In genomic region chr19:9067292-9067691, GRCm38 (mm10) we compare ENCODE assay signal across 17 mouse cellular contexts. TPM values are rescaled to one million over a fixed set of nuclear protein-coding genes. Genes with fewer than 3 reads are reported as not detected.
A peak's percentile ranks its signal among the peaks of the same experiment; 100 is the strongest.
DNase-seq lines count a peak whose midpoint lies in the region; ATAC-seq and TF ChIP-seq lines count a peak whose summit lies in the region.
"Had no signal": no experiment of that assay in that cellular context is flagged by ENCODE, and none has a peak within 500 bp of the region (broad histone marks: within the 10 kb centered on the region; RNA-seq: fewer than 3 reads in every experiment).

No protein-coding gene starts in this region.

- 65% methylated on average over 5 of the region's 5 CpGs for WGBS in stomach, embryonic 15.5 days
- WGBS in neural tube, embryonic 15.5 days: 76% methylated on average over 5 of the region's 5 CpGs

- no peak for TF ChIP-seq CTCF in MEL (IDR thresholded peaks at IDR 0.05 in 2 of 3, conservative IDR thresholded peaks at IDR 0.05 in 1 of 3; ENCODE audit: control insufficient read depth in 1 of 3, insufficient read depth in 1 of 3, low read depth in 2 of 3, low read length in 3 of 3, poor library complexity in 1 of 3, severe bottlenecking in 1 of 3)

- H3K9me3 ChIP-seq in MEL (replicated peaks; ENCODE audit: insufficient read depth, low read length): no peaks in the 10 kb centered on the region
- no peaks in the 10 kb centered on the region for H3K9me3 ChIP-seq in stomach, embryonic 15.5 days
- no peaks in the 10 kb centered on the region for H3K9me3 ChIP-seq in neural tube, embryonic 15.5 days (replicated peaks)
- H3K9me3 ChIP-seq: forebrain, embryonic 13.5 days; heart, embryonic 10.5 days; limb, embryonic 15.5 days had no signal

- TF ChIP-seq POLR2A in MEL (IDR thresholded peaks at IDR 0.05; ENCODE audit: control insufficient read depth in 1 of 2, insufficient read depth in 1 of 2, low read depth in 1 of 2, low read length in 2 of 2, poor library complexity in 1 of 2): no peak

- H3K4me2 ChIP-seq in stomach, embryonic 15.5 days: no peak overlapping the region
- H3K4me2 ChIP-seq in neural tube, embryonic 15.5 days: no peak overlapping the region
- H3K4me2 ChIP-seq: forebrain, embryonic 13.5 days; limb, embryonic 15.5 days; lung, embryonic 14.5 days had no signal

- H3K27ac ChIP-seq in MEL (ENCODE audit: control insufficient read depth, low read depth, low read length): peak overlapping the region; percentile 10; the same call in 1 of the 2 replicates
- peak overlapping the region; percentile 21; the same call in 1 of the 2 replicates for H3K27ac ChIP-seq in stomach, embryonic 15.5 days
- no peak overlapping the region for H3K27ac ChIP-seq in neural tube, embryonic 15.5 days (replicated peaks)
- H3K27ac ChIP-seq: heart, embryonic 10.5 days had no signal

- H3K27me3 ChIP-seq in MEL (ENCODE audit: control insufficient read depth in 1 of 2, insufficient read depth in 2 of 2, low read length in 2 of 2): no peaks in the 10 kb centered on the region
- H3K27me3 ChIP-seq in stomach, embryonic 15.5 days (replicated peaks): no peaks in the 10 kb centered on the region
- H3K27me3 ChIP-seq in neural tube, embryonic 15.5 days (replicated peaks): no peaks in the 10 kb centered on the region
- H3K27me3 ChIP-seq: forebrain, embryonic 13.5 days; limb, embryonic 15.5 days had no signal

- peak overlapping the region; percentile 26 for H3K9ac ChIP-seq in MEL (ENCODE audit: control insufficient read depth, low read depth, low read length, poor library complexity, severe bottlenecking)
- no peak overlapping the region for H3K9ac ChIP-seq in stomach, embryonic 15.5 days
- no peak overlapping the region for H3K9ac ChIP-seq in neural tube, embryonic 15.5 days (replicated peaks)
- H3K9ac ChIP-seq: forebrain, embryonic 13.5 days; limb, embryonic 15.5 days; lung, embryonic 14.5 days had no signal

- peaks cover 0 to 71% of the 10 kb centered on the region in 2 experiments; a peak in 2 of 4 replicates for H3K36me3 ChIP-seq in MEL (ENCODE audit: control insufficient read depth in 1 of 2, insufficient read depth in 2 of 2, low read length in 2 of 2)
- H3K36me3 ChIP-seq in stomach, embryonic 15.5 days: no peaks in the 10 kb centered on the region
- no peaks in the 10 kb centered on the region for H3K36me3 ChIP-seq in neural tube, embryonic 15.5 days
- H3K36me3 ChIP-seq: heart, embryonic 10.5 days; limb, embryonic 15.5 days had no signal

- peaks cover 49 to 82% of the 10 kb centered on the region in 2 experiments for H3K4me1 ChIP-seq in MEL (ENCODE audit: control insufficient read depth in 1 of 2, insufficient read depth in 2 of 2, low read length in 2 of 2)
- H3K4me1 ChIP-seq in stomach, embryonic 15.5 days: peaks cover 44% of the 10 kb centered on the region
- peaks cover 38% of the 10 kb centered on the region for H3K4me1 ChIP-seq in neural tube, embryonic 15.5 days

- no peak overlapping the region for H3K4me3 ChIP-seq in MEL (ENCODE audit: control insufficient read depth in 1 of 2, insufficient read depth in 1 of 2, low read depth in 2 of 2, low read length in 2 of 2)
- H3K4me3 ChIP-seq in stomach, embryonic 15.5 days (replicated peaks): no peak overlapping the region
- H3K4me3 ChIP-seq in neural tube, embryonic 15.5 days (replicated peaks): no peak overlapping the region
- H3K4me3 ChIP-seq: forebrain, embryonic 13.5 days; heart, embryonic 10.5 days; limb, embryonic 15.5 days had no signal

- peak; percentile 49 to 58 for TF ChIP-seq EP300 in MEL (IDR thresholded peaks at IDR 0.05; ENCODE audit: low read depth in 1 of 2, low read length in 2 of 2)

- peak; percentile 34 for ATAC-seq in inflammation-experienced regulatory T-cells, adult 6 months
- no peak for ATAC-seq in stomach, embryonic 15.5 days (ENCODE audit: insufficient read depth, low FRiP score, low read depth)
- ATAC-seq in neural tube, embryonic 15.5 days (ENCODE audit: low FRiP score): no peak
- ATAC-seq: forebrain, embryonic 13.5 days had no signal

- no peak for TF ChIP-seq RAD21 in MEL (IDR thresholded peaks at IDR 0.05; ENCODE audit: low read depth, low read length)

- no peaks in the 10 kb centered on the region for H3K79me2 ChIP-seq in MEL (ENCODE audit: control insufficient read depth, insufficient read depth, low read length, poor library complexity)

- peak; percentile 39 to 42 for DNase-seq in spleen, adult 18-20 months
- no peak for DNase-seq in spleen, adult 12 weeks (ENCODE audit: low spot score)
- peak; percentile 74 for DNase-seq in MEL (ENCODE audit: low read depth, low spot score)
- no peak for DNase-seq in cerebellum, adult 8-10 months
- DNase-seq: heart, postnatal 36 days; kidney, adult 8-10 months; lung, embryonic 14.5 days; right cerebral cortex, postnatal 14 days had no signal

TF ChIP-seq in MEL, 35 proteins besides CTCF, POLR2A, EP300 and RAD21:
- no peak for TF ChIP-seq MYB (IDR thresholded peaks at IDR 0.05; ENCODE audit: low read depth, low read length)
- peak; percentile 35; the same call in 1 of the 2 replicates for TF ChIP-seq GATA1 (IDR thresholded peaks at IDR 0.05; ENCODE audit: low read depth, low read length)
- TF ChIP-seq KAT2A (conservative IDR thresholded peaks at IDR 0.05; ENCODE audit: low read depth, low read length): no peak
- no peak for TF ChIP-seq ZNF384 (IDR thresholded peaks at IDR 0.05; ENCODE audit: low read depth, low read length)
- peak; percentile 49; the same call in 1 of the 2 replicates for TF ChIP-seq ETS1 (IDR thresholded peaks at IDR 0.05; ENCODE audit: low read depth, low read length)
- TF ChIP-seq USF2 (IDR thresholded peaks at IDR 0.05; ENCODE audit: borderline replicate concordance in 1 of 2, insufficient read depth in 1 of 2, low read depth in 1 of 2, low read length in 2 of 2): no peak
- no peak for TF ChIP-seq POLR2AphosphoS5 (IDR thresholded peaks at IDR 0.05; ENCODE audit: borderline replicate concordance, low read depth, low read length)
- 0 out of 2 replicates have a peak, but pooled peaks have one; percentile 21 for TF ChIP-seq SIN3A (IDR thresholded peaks at IDR 0.05; ENCODE audit: low read length)
- no peak for TF ChIP-seq SMC3 (IDR thresholded peaks at IDR 0.05; ENCODE audit: low read depth, low read length)
- peak; percentile 78 for TF ChIP-seq TAL1 (IDR thresholded peaks at IDR 0.05; ENCODE audit: low read length)
- TF ChIP-seq HCFC1 (IDR thresholded peaks at IDR 0.05; ENCODE audit: low read depth, low read length): no peak
- no peak for TF ChIP-seq TBP (IDR thresholded peaks at IDR 0.05; ENCODE audit: low read depth, low read length)
- TF ChIP-seq MAX (IDR thresholded peaks at IDR 0.05; ENCODE audit: low read length): no peak
- TF ChIP-seq CHD2 (IDR thresholded peaks at IDR 0.05; ENCODE audit: low read length): no peak

RNA-seq across cellular contexts. Expression of gene Scgb1a1, which starts 20.5 kb away (rescaled TPM):
- not detected in 2 replicates for total RNA-seq in MEL (2012; rRNA removed)
- not detected for polyA plus RNA-seq in MEL (2012; ENCODE audit: insufficient read depth in 1 of 2, insufficient read length in 2 of 2, low read depth in 1 of 2, low replicate concordance in 2 of 2, missing spikeins in 1 of 2)
- polyA plus RNA-seq in inflammation-experienced regulatory T-cells, adult 6 months (2017; shearing (Covaris generic)): not detected
- not detected in 2 replicates for polyA plus RNA-seq in stomach, embryonic 15.5 days (2015; fragmentation: Nextera tagmentation; extraction: Ambion mirVana)
- not detected in 2 replicates for polyA plus RNA-seq in neural tube, embryonic 15.5 days (2015; fragmentation: Nextera tagmentation; extraction: Ambion mirVana)
- total RNA-seq: adrenal gland, postnatal 4 days; gastrocnemius, adult 18-20 months; heart, postnatal 36 days had no signal
- polyA plus RNA-seq: embryonic facial prominence, embryonic 14.5 days; forebrain, embryonic 13.5 days; heart, embryonic 10.5 days; lung, embryonic 14.5 days had no signal

Comparison
In these comparisons a context has a peak if more than half of its experiments do, and no peak if none do; other contexts are left out.
1. DNase-seq: peak in spleen, adult 18-20 months (2 of 2) and MEL (single experiment); none in spleen, adult 12 weeks (single experiment) and cerebellum, adult 8-10 months (single experiment).